Mouse (Mus musculus): ENCODE measurements around the gene Dysf. TPM values are rescaled to one million over a fixed set of nuclear protein-coding genes. Genes with fewer than 3 reads are reported as not detected.

Gene Dysf
- total and polyA plus RNA-seq, 3 experiments = 0.05 to 0.39 (median 0.38) TPM

- Histone ChIP-seq H3K9me3 (replicated peaks; ENCODE audit: low read length) (peaks cover 7% of the 10 kb centered on the region), H3K9ac (ENCODE audit: insufficient read depth, low read depth) (no peak overlapping the region), H3K27ac (ENCODE audit: insufficient read depth, low read depth) (no peak overlapping the region), H3K36me3 (replicated peaks in 1 of 2; ENCODE audit: control insufficient read depth in 1 of 2, insufficient read depth in 1 of 2, low read length in 1 of 2) (no peaks in the 10 kb centered on the region), H3K4me2 (ENCODE audit: insufficient read depth, low read depth, poor library complexity, severe bottlenecking) (no peak overlapping the region), H3K79me2 (replicated peaks; ENCODE audit: control insufficient read depth, extremely low read depth, insufficient read depth, poor library complexity, severe bottlenecking) (no peaks in the 10 kb centered on the region), H3K4me3 (replicated peaks in 1 of 3; ENCODE audit: low read depth in 2 of 3, low read length in 2 of 3, poor library complexity in 1 of 3) (no peak overlapping the region), H3K4me1 (ENCODE audit: control insufficient read depth in 1 of 2, insufficient read depth in 2 of 2) (no peaks in the 10 kb centered on the region), H3K27me3 (replicated peaks) (peaks cover 70% of the 10 kb centered on the region)
- no peak for TF ChIP-seq CHD2 (IDR thresholded peaks at IDR 0.05; ENCODE audit: low read length)
- TF ChIP-seq HCFC1 (IDR thresholded peaks at IDR 0.05; ENCODE audit: low read depth, low read length) = no peak
- TF ChIP-seq JUND (conservative IDR thresholded peaks at IDR 0.05; ENCODE audit: low read depth, low read length) = no peak
- TF ChIP-seq POLR2AphosphoS2 (IDR thresholded peaks at IDR 0.05; ENCODE audit: low read depth, low read length) = no peak
- no peak for TF ChIP-seq GABPA (IDR thresholded peaks at IDR 0.05; ENCODE audit: insufficient replicate concordance, low read depth, low read length)
- no peak for TF ChIP-seq ZC3H11A (IDR thresholded peaks at IDR 0.05; ENCODE audit: low read depth, low read length)
- no peak for TF ChIP-seq KAT2A (IDR thresholded peaks at IDR 0.05; ENCODE audit: insufficient replicate concordance, low read length)
- TF ChIP-seq MEF2A (IDR thresholded peaks at IDR 0.05; ENCODE audit: borderline replicate concordance, low read depth, low read length) = no peak
- no peak for TF ChIP-seq MYC (IDR thresholded peaks at IDR 0.05; ENCODE audit: low read depth, low read length)
- no peak for DNase-seq (ENCODE audit: extremely low read depth)
- in situ Hi-C loops (cut with MboI; ENCODE audit: low pct_ligation_motif_present, low pct_unique_long_range_greater_than_20kb, low sequenced_read_pairs) (no loop called here), dilution Hi-C loops (cut with MboI; ENCODE audit: extremely low pct_ligation_motif_present, extremely low pct_unique_long_range_greater_than_20kb, low sequenced_read_pairs) (no loop called here)
These were observed 238.6 kb downstream of the Dysf start for GRCm38 (mm10) chr6:84246979-84247378.

Other genes starting within 250 kb of the Dysf start
- gene Ankrd53, start 245.9 kb upstream of the Dysf start, total RNA-seq (2012; rRNA removed) = 0.08 and 0.13 TPM in 2 replicates
- gene Ankrd53, start 245.9 kb upstream of the Dysf start, total RNA-seq (2014; rRNA removed) = not detected in 2 replicates
- gene Ankrd53, start 245.9 kb upstream of the Dysf start, polyA plus RNA-seq (2012; ENCODE audit: insufficient read length, low read depth) = 0.34 and 0.36 TPM in 2 replicates
- gene Tex261, start 232.8 kb upstream of the Dysf start, total RNA-seq (2012; rRNA removed) = 44.6 and 52.4 TPM in 2 replicates
- 42.4 and 65.6 TPM in 2 replicates for gene Tex261, start 232.8 kb upstream of the Dysf start, total RNA-seq (2014; rRNA removed)
- gene Tex261, start 232.8 kb upstream of the Dysf start, polyA plus RNA-seq (2012; ENCODE audit: insufficient read length, low read depth) = 87.8 and 88.9 TPM in 2 replicates
- 11.1 and 11.6 TPM in 2 replicates for gene Nagk, start 213.6 kb upstream of the Dysf start, total RNA-seq (2012; rRNA removed)
- gene Nagk, start 213.6 kb upstream of the Dysf start, total RNA-seq (2014; rRNA removed) = 4.8 and 5.6 TPM in 2 replicates
- gene Nagk, start 213.6 kb upstream of the Dysf start, polyA plus RNA-seq (2012; ENCODE audit: insufficient read length, low read depth) = 8.8 and 9.8 TPM in 2 replicates
- gene Paip2b, start 176.8 kb upstream of the Dysf start, total RNA-seq (2012; rRNA removed) = 30.9 and 31.1 TPM in 2 replicates
- gene Paip2b, start 176.8 kb upstream of the Dysf start, total RNA-seq (2014; rRNA removed) = 36.3 and 39.0 TPM in 2 replicates
- 26.7 and 34.2 TPM in 2 replicates for gene Paip2b, start 176.8 kb upstream of the Dysf start, polyA plus RNA-seq (2012; ENCODE audit: insufficient read length, low read depth)
- gene Zfp638, start 141.5 kb upstream of the Dysf start, total RNA-seq (2012; rRNA removed) = 48.0 and 57.7 TPM in 2 replicates
- 57.3 and 85.0 TPM in 2 replicates for gene Zfp638, start 141.5 kb upstream of the Dysf start, total RNA-seq (2014; rRNA removed)
- gene Zfp638, start 141.5 kb upstream of the Dysf start, polyA plus RNA-seq (2012; ENCODE audit: insufficient read length, low read depth) = 42.1 and 51.3 TPM in 2 replicates